Mouse (Mus musculus): ENCODE results near the gene Mvb12b. TPM values are rescaled to one million over a fixed set of nuclear protein-coding genes. Genes with fewer than 3 reads are reported as not detected.
A peak's percentile ranks its signal among the peaks of the same experiment; 100 is the strongest.

Mvb12b gene
- total and polyA plus RNA-seq, 3 experiments = 22.8 to 23.3 TPM; not detected in 1

GRCm38 (mm10) chr2:33853011-33853976 lies 34.5 kb downstream of the Mvb12b start:
- TF ChIP-seq TAL1 (IDR thresholded peaks at IDR 0.05; ENCODE audit: low read length) (peak; percentile 25; the same call in 1 of the 2 replicates), MAZ (IDR thresholded peaks at IDR 0.05; ENCODE audit: low read depth, low read length) (0 out of 2 replicates have a peak, but pooled peaks have one; percentile 24), ELF1 (IDR thresholded peaks at IDR 0.05; ENCODE audit: low read depth, low read length) (no peak), MYC (IDR thresholded peaks at IDR 0.05; ENCODE audit: low read depth, low read length) (no peak), MYB (IDR thresholded peaks at IDR 0.05; ENCODE audit: low read depth, low read length) (no peak), POLR2A (IDR thresholded peaks at IDR 0.05; ENCODE audit: control insufficient read depth in 1 of 2, insufficient read depth in 1 of 2, low read depth in 1 of 2, low read length in 2 of 2, poor library complexity in 1 of 2) (no peak)
- Histone ChIP-seq H3K9me3 (replicated peaks; ENCODE audit: insufficient read depth, low read length) (no peaks in the 10 kb centered on the region), H3K79me2 (ENCODE audit: control insufficient read depth, insufficient read depth, low read length, poor library complexity) (no peaks in the 10 kb centered on the region), H3K4me3 (ENCODE audit: control insufficient read depth in 1 of 2, insufficient read depth in 1 of 2, low read depth in 2 of 2, low read length in 2 of 2) (no peak overlapping the region), H3K9ac (ENCODE audit: control insufficient read depth, low read depth, low read length, poor library complexity, severe bottlenecking) (no peak overlapping the region), H3K27me3 (ENCODE audit: control insufficient read depth in 1 of 2, insufficient read depth in 2 of 2, low read length in 2 of 2) (no peaks in the 10 kb centered on the region), H3K36me3 (ENCODE audit: control insufficient read depth in 1 of 2, insufficient read depth in 2 of 2, low read length in 2 of 2) (peaks cover 0 to 3% of the 10 kb centered on the region in 2 experiments; a peak in 3 of 4 replicates), H3K27ac (ENCODE audit: control insufficient read depth, low read depth, low read length) (no peak overlapping the region), H3K4me1 (ENCODE audit: control insufficient read depth in 1 of 2, insufficient read depth in 2 of 2, low read length in 2 of 2) (peaks cover 6 to 8% of the 10 kb centered on the region in 2 experiments)
- DNase-seq (ENCODE audit: low read depth, low spot score) = peak; percentile 33

- no peak overlapping the region; the same call in 1 of the 2 replicates for H3K9ac ChIP-seq (ENCODE audit: control insufficient read depth, low read depth, low read length, poor library complexity, severe bottlenecking)
- peak overlapping the region; percentile 8; the same call in 1 of the 2 replicates for H3K27ac ChIP-seq (ENCODE audit: control insufficient read depth, low read depth, low read length)
- H3K4me1 ChIP-seq (ENCODE audit: control insufficient read depth in 1 of 2, insufficient read depth in 2 of 2, low read length in 2 of 2) = peaks cover 29 to 36% of the 10 kb centered on the region in 2 experiments
- no peaks in the 10 kb centered on the region for H3K79me2 ChIP-seq (ENCODE audit: control insufficient read depth, insufficient read depth, low read length, poor library complexity)
- peak; percentile 51 for DNase-seq (ENCODE audit: low read depth, low spot score)
- no peaks in the 10 kb centered on the region for H3K9me3 ChIP-seq (replicated peaks; ENCODE audit: insufficient read depth, low read length)
- no peak overlapping the region for H3K4me3 ChIP-seq (ENCODE audit: control insufficient read depth in 1 of 2, insufficient read depth in 1 of 2, low read depth in 2 of 2, low read length in 2 of 2)
- no peaks in the 10 kb centered on the region for H3K27me3 ChIP-seq (ENCODE audit: control insufficient read depth in 1 of 2, insufficient read depth in 2 of 2, low read length in 2 of 2)
- H3K36me3 ChIP-seq (ENCODE audit: control insufficient read depth in 1 of 2, insufficient read depth in 2 of 2, low read length in 2 of 2) = peaks cover 0 to 30% of the 10 kb centered on the region in 2 experiments; a peak in 2 of 4 replicates
- TF ChIP-seq MAX (IDR thresholded peaks at IDR 0.05; ENCODE audit: low read length) = peak; percentile 50; the same call in 1 of the 2 replicates
- TF ChIP-seq MXI1 (IDR thresholded peaks at IDR 0.05; ENCODE audit: low read depth, low read length) = no peak
- 0 out of 4 replicates have a peak, but pooled peaks of 1 of the 2 experiments have one; percentile 18 for TF ChIP-seq EP300 (IDR thresholded peaks at IDR 0.05; ENCODE audit: low read depth in 1 of 2, low read length in 2 of 2)
Measured at GRCm38 (mm10) chr2:33847196-33847834, 40.4 kb downstream of the Mvb12b start.

- Histone ChIP-seq H3K79me2 (ENCODE audit: control insufficient read depth, insufficient read depth, low read length, poor library complexity) (no peaks in the 10 kb centered on the region), H3K9ac (ENCODE audit: control insufficient read depth, low read depth, low read length, poor library complexity, severe bottlenecking) (no peak overlapping the region), H3K4me3 (ENCODE audit: control insufficient read depth in 1 of 2, insufficient read depth in 1 of 2, low read depth in 2 of 2, low read length in 2 of 2) (no peak overlapping the region), H3K9me3 (replicated peaks; ENCODE audit: insufficient read depth, low read length) (no peaks in the 10 kb centered on the region), H3K4me1 (ENCODE audit: control insufficient read depth in 1 of 2, insufficient read depth in 2 of 2, low read length in 2 of 2) (peaks cover 32 to 43% of the 10 kb centered on the region in 2 experiments), H3K27ac (ENCODE audit: control insufficient read depth, low read depth, low read length) (no peak overlapping the region), H3K36me3 (ENCODE audit: control insufficient read depth in 1 of 2, insufficient read depth in 2 of 2, low read length in 2 of 2) (peaks cover 0 to 31% of the 10 kb centered on the region in 2 experiments; a peak in 2 of 4 replicates), H3K27me3 (ENCODE audit: control insufficient read depth in 1 of 2, insufficient read depth in 2 of 2, low read length in 2 of 2) (no peaks in the 10 kb centered on the region)
- TF ChIP-seq TAL1 (IDR thresholded peaks at IDR 0.05; ENCODE audit: low read length) (no peak), NRF1 (IDR thresholded peaks at IDR 0.05; ENCODE audit: insufficient read depth, low read depth, low read length, poor library complexity, severe bottlenecking) (no peak), ZMIZ1 (IDR thresholded peaks at IDR 0.05; ENCODE audit: low read depth, low read length) (no peak), HCFC1 (IDR thresholded peaks at IDR 0.05; ENCODE audit: low read depth, low read length) (no peak), BHLHE40 (IDR thresholded peaks at IDR 0.05; ENCODE audit: borderline replicate concordance, low read depth, low read length) (no peak), SIN3A (IDR thresholded peaks at IDR 0.05; ENCODE audit: low read length) (no peak), ZC3H11A (IDR thresholded peaks at IDR 0.05; ENCODE audit: low read depth, low read length) (no peak)
- DNase-seq (ENCODE audit: low read depth, low spot score) = no peak
Measured at GRCm38 (mm10) chr2:33846635-33847034, 41.1 kb downstream of the Mvb12b start.

All from MEL (cell line).